Mouse (Mus musculus) stomach, embryonic 16.5 days (tissue): ENCODE data around the gene Col12a1. TPM values are rescaled to one million over a fixed set of nuclear protein-coding genes. Genes with fewer than 3 reads are reported as not detected.

Experiments used
- ATAC-seq: fragments of 200-750 bp; cut with Nextera tagmentation; 2 replicates; pipeline ENCODE4 v1.8.0; 2017; ENCODE audit warnings: moderate number of reproducible peaks, moderate TSS enrichment; ENCODE audit not compliant: insufficient read depth, low FRiP score
- H3K27ac ChIP-seq: fragments of 300-500 bp; sonication (generic); 2 replicates; pipeline ENCODE4 v1.5.1; 2014; ENCODE audit warnings: low read length
- H3K27me3 ChIP-seq: fragments of 300-500 bp; sonication (generic); 2 replicates; pipeline ENCODE4 v1.6.1; 2014; ENCODE audit warnings: low read length, control low read depth, mixed read lengths; ENCODE audit not compliant: control insufficient read depth, insufficient read depth
- H3K36me3 ChIP-seq: fragments of 300-500 bp; sonication (generic); 2 replicates; pipeline ENCODE4 v1.6.1; 2014; ENCODE audit warnings: low read length; ENCODE audit not compliant: control insufficient read depth, insufficient read depth
- H3K4me1 ChIP-seq: fragments of 300-500 bp; sonication (generic); 2 replicates; pipeline ENCODE4 v1.6.1; 2014; ENCODE audit warnings: low read length, control low read depth, mixed read lengths; ENCODE audit not compliant: control insufficient read depth, insufficient read depth
- H3K4me2 ChIP-seq: fragments of 300-500 bp; sonication (generic); 2 replicates; pipeline ENCODE4 v1.6.1; 2014; ENCODE audit warnings: low read depth, low read length, mixed read lengths
- H3K4me3 ChIP-seq: fragments of 300-500 bp; sonication (generic); replicated peaks from 2 replicates; pipeline ENCODE4 v1.5.1; 2014; ENCODE audit warnings: mild to moderate bottlenecking, low read length
- H3K9ac ChIP-seq: fragments of 300-500 bp; sonication (generic); 2 replicates; pipeline ENCODE4 v1.6.1; 2014; ENCODE audit warnings: low read length
- H3K9me3 ChIP-seq: fragments of 300-500 bp; sonication (generic); replicated peaks from 2 replicates; pipeline ENCODE4 v1.6.1; 2016; ENCODE audit warnings: low read length, control low read depth; ENCODE audit not compliant: control insufficient read depth
- WGBS: fragments of 180-500 bp; shearing (Covaris S2); extraction: QIAGEN DNeasy Blood & Tissue Kit; methylation state at CpG from one replicate; pipeline ENCODE4 v1.1.7; 2014; 5-methylcytosine and 5-hydroxymethylcytosine counted together
- polyA plus RNA-seq: library from polyadenylated mRNA; unstranded; fragments of >200 nt; fragmentation: Nextera tagmentation; extraction: Ambion mirVana; gene quantifications from 2 replicates; pipeline ENCODE4 v1.2.1, GENCODE M21; 2015

Col12a1 gene
- polyA plus RNA-seq, 1 experiment from 2014 or later = 42.8 TPM

- no peak for ATAC-seq
These were observed 102.6 kb downstream of the Col12a1 start for GRCm38 (mm10) chr9:79616040-79616439.

DNA sequence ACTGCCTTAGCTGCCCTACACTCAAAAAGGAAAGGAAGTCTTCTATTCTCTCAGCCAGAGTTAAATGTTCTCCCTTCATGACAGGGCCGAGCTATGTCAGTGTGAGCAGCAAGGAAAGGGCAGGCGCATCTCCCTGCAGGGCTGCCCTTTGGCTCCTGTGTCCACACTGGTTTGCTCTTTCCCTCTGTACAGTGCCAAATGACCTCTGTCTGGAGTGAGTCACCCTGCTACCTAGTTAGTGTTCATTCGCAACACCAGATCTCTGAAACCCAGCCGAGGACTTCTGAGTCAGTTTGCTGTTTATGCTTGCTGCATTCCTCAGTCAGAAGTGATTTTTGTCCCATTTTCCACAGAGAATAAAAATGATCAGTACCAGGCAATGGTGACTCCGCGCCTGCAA, 108.3 kb downstream of the Col12a1 start:
- Histone ChIP-seq H3K27ac (peak overlapping the region; percentile 18; the same call in 1 of the 2 replicates), H3K4me2 (no peak overlapping the region), H3K9ac (no peak overlapping the region), H3K36me3 (0 out of 2 replicates have a peak, but pooled peaks cover 3% of the 10 kb centered on the region), H3K4me1 (peaks cover 12% of the 10 kb centered on the region; the same call in 1 of the 2 replicates), H3K4me3 (no peak overlapping the region), H3K27me3 (no peaks in the 10 kb centered on the region), H3K9me3 (no peaks in the 10 kb centered on the region)
- no peak for ATAC-seq
- WGBS = 74% methylated on average over 6 of the region's 6 CpGs

More at GRCm38 (mm10) chr9:79616040-79616439, 102.6 kb downstream of the Col12a1 start:
- Histone ChIP-seq H3K9ac (no peak overlapping the region), H3K4me1 (no peaks in the 10 kb centered on the region; the same call in 1 of the 2 replicates), H3K4me3 (no peak overlapping the region), H3K4me2 (no peak overlapping the region), H3K27ac (no peak overlapping the region), H3K36me3 (0 out of 2 replicates have a peak, but pooled peaks cover 3% of the 10 kb centered on the region), H3K27me3 (no peaks in the 10 kb centered on the region), H3K9me3 (no peaks in the 10 kb centered on the region)
- WGBS = 88% methylated on average over 5 of the region's 5 CpGs

GRCm38 (mm10) chr9:79609661-79610060, 109.0 kb downstream of the Col12a1 start:
- no peaks in the 10 kb centered on the region for H3K27me3 ChIP-seq
- H3K4me1 ChIP-seq = peaks cover 12% of the 10 kb centered on the region; the same call in 1 of the 2 replicates
- H3K27ac ChIP-seq = no peak overlapping the region; the same call in 1 of the 2 replicates
- 78% methylated on average over 4 of the region's 4 CpGs for whole genome bisulfite sequencing
- 0 out of 2 replicates have a peak, but pooled peaks cover 3% of the 10 kb centered on the region for H3K36me3 ChIP-seq
- H3K9me3 ChIP-seq = no peaks in the 10 kb centered on the region
- no peak for ATAC-seq
- no peak overlapping the region for H3K4me3 ChIP-seq
- H3K4me2 ChIP-seq = no peak overlapping the region
- H3K9ac ChIP-seq = no peak overlapping the region

DNA sequence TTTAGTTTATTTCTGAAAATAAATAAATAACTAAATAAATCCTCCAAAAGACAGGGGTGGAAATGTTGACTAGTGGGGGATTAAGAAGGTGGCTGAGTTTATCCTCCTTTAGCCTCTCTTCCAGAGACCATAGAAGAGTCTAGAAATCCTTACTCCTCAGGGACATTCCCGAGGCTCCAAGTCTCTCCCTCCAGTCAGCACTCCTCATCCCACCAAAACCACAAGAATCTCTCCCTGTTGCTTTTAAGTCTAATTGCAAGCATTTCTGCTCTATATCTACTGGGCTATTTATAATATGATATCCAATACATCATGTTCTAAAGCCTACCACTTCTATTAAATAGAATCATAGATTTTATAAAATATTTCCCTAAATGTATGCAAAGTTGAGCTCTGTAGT, 109.8 kb downstream of the Col12a1 start:
- H3K36me3 ChIP-seq = 0 out of 2 replicates have a peak, but pooled peaks cover 3% of the 10 kb centered on the region
- ATAC-seq = no peak
- H3K9me3 ChIP-seq = no peaks in the 10 kb centered on the region
- no peak overlapping the region for H3K27ac ChIP-seq
- H3K4me3 ChIP-seq = no peak overlapping the region
- WGBS = 53% methylated on average over 1 of the region's 1 CpGs
- H3K4me2 ChIP-seq = no peak overlapping the region
- H3K9ac ChIP-seq = no peak overlapping the region
- H3K4me1 ChIP-seq = peaks cover 12% of the 10 kb centered on the region; the same call in 1 of the 2 replicates
- H3K27me3 ChIP-seq = no peaks in the 10 kb centered on the region

- Histone ChIP-seq H3K9ac (0 out of 2 replicates have a peak overlapping the region, but pooled peaks have one; percentile 29), H3K4me2 (no peak overlapping the region), H3K9me3 (no peaks in the 10 kb centered on the region), H3K27ac (peak overlapping the region; percentile 89), H3K4me3 (no peak overlapping the region), H3K36me3 (0 out of 2 replicates have a peak, but pooled peaks cover 3% of the 10 kb centered on the region), H3K27me3 (no peaks in the 10 kb centered on the region), H3K4me1 (peaks cover 12% of the 10 kb centered on the region; the same call in 1 of the 2 replicates)
- 32% methylated on average over 4 of the region's 4 CpGs for WGBS
- ATAC-seq = peak; percentile 86
These were observed 110.5 kb downstream of the Col12a1 start for GRCm38 (mm10) chr9:79608062-79608531.

DNA sequence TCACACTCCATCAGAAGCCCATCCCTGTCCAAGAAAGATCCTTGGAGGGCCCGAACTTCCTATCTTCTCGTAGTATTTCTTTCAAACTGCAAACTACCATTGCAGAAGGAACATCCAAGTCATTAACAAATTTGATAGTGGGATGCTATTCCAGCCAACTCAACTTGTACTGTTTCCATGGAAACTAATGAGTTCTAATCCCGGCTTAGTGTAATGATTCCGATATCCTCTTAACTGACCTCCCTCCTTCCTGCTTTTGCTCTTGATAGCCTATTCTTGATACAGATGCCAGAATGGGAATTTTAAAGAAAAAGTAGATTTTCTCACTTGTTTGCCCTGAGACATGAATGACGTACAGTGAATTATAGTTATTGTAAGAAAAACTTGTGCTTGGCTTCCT, 112.5 kb downstream of the Col12a1 start:
- 75% methylated on average over 5 of the region's 5 CpGs for WGBS
- no peak for ATAC-seq

GRCm38 (mm10) chr9:79605722-79606121, 112.9 kb downstream of the Col12a1 start:
- Histone ChIP-seq H3K4me3 (no peak overlapping the region), H3K27me3 (no peaks in the 10 kb centered on the region), H3K9ac (no peak overlapping the region), H3K36me3 (no peaks in the 10 kb centered on the region), H3K27ac (no peak overlapping the region), H3K9me3 (no peaks in the 10 kb centered on the region), H3K4me1 (peaks cover 12% of the 10 kb centered on the region; the same call in 1 of the 2 replicates), H3K4me2 (no peak overlapping the region)
- ATAC-seq = no peak
- 64% methylated on average over 5 of the region's 5 CpGs for WGBS

More for the DNA sequence above, 112.5 kb downstream of the Col12a1 start:
- Histone ChIP-seq H3K9ac (no peak overlapping the region), H3K4me3 (no peak overlapping the region), H3K4me1 (peaks cover 12% of the 10 kb centered on the region; the same call in 1 of the 2 replicates), H3K36me3 (no peaks in the 10 kb centered on the region), H3K4me2 (no peak overlapping the region), H3K27me3 (no peaks in the 10 kb centered on the region), H3K27ac (no peak overlapping the region), H3K9me3 (no peaks in the 10 kb centered on the region)

DNA sequence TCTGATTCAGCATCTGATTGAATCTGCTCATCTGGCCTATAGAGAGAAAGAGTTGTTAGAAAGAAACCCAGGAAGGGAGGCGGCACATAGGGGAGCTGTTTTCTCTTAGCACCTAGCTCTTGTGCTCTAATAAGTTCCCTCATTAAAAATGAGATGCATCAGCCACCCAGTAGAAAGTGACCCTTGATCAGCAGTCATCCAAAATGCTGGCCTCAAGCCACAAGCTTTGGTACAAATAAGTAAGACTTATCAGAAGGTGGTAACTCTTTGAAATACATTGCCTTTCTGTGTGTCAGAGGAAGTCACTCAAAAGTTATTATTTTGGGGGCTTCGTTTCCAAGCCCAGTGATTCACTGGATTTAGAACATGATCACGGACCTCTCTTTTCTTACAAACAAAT, 114.1 kb downstream of the Col12a1 start:
- Histone ChIP-seq H3K4me2 (no peak overlapping the region), H3K27me3 (no peaks in the 10 kb centered on the region), H3K9ac (no peak overlapping the region), H3K9me3 (no peaks in the 10 kb centered on the region), H3K36me3 (no peaks in the 10 kb centered on the region), H3K4me1 (peaks cover 10% of the 10 kb centered on the region; the same call in 1 of the 2 replicates), H3K4me3 (no peak overlapping the region), H3K27ac (no peak overlapping the region)
- 87% methylated on average over 3 of the region's 3 CpGs for WGBS
- ATAC-seq = no peak

DNA sequence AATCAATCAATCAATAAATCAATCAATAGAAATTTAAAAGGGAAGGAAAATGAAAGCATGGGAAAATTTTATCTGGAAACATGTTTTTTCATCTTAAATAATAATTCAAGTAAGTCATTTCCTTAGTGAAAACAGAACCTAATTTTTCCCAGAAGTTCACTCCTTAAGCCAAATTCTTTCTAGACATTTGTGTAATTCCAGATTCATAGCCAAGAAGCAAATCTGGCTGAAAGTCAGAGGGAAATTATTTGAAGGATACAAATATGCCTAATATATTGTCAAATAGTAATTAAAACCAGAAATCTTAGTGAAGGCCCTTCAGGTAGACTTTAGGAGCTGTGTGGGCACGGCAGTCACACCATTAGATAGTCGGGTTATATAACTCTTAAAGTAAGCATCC, 115.2 kb downstream of the Col12a1 start:
- Histone ChIP-seq H3K9ac (no peak overlapping the region), H3K27ac (no peak overlapping the region), H3K4me2 (no peak overlapping the region), H3K9me3 (no peaks in the 10 kb centered on the region), H3K4me1 (peaks cover 10% of the 10 kb centered on the region; the same call in 1 of the 2 replicates), H3K36me3 (no peaks in the 10 kb centered on the region), H3K4me3 (no peak overlapping the region), H3K27me3 (no peaks in the 10 kb centered on the region)
- ATAC-seq = no peak
- 74% methylated on average over 2 of the region's 2 CpGs for WGBS
